Mouse (Mus musculus) kidney, adult 18-20 months (tissue): ENCODE data around the gene Ms4a4a.

ENCODE experiments used
- DNase-seq: peaks from one replicate; pipeline ENCODE4 v3.0.0; 2021

Ms4a4a gene

GRCm38 (mm10) chr19:11435058-11435834 is 59.9 kb downstream of the Ms4a4a start:
- DNase-seq = no peak
